Mouse (Mus musculus) heart, embryonic 12.5 days (tissue): Measurements from ENCODE around the gene Card14. TPM values are rescaled to one million over a fixed set of nuclear protein-coding genes. Genes with fewer than 3 reads are reported as not detected.
A peak's percentile ranks its signal among the peaks of the same experiment; 100 is the strongest.

Source experiments
- ATAC-seq: fragments of 200-750 bp; cut with Nextera tagmentation; 2 replicates; pipeline ENCODE4 v1.8.0; 2017; ENCODE audit warnings: moderate TSS enrichment, moderate library complexity; ENCODE audit not compliant: insufficient number of reproducible peaks, low FRiP score
- H3K27ac ChIP-seq: fragments of 300-500 bp; sonication (generic); 2 replicates; pipeline ENCODE4 v1.5.1; 2016; ENCODE audit warnings: mild to moderate bottlenecking, moderate library complexity; ENCODE audit not compliant: poor library complexity, severe bottlenecking
- H3K27me3 ChIP-seq: fragments of 300-500 bp; sonication (generic); replicated peaks from 2 replicates; pipeline ENCODE4 v1.6.1; 2016; ENCODE audit warnings: mild to moderate bottlenecking, moderate library complexity
- H3K36me3 ChIP-seq: fragments of 300-500 bp; sonication (generic); 2 replicates; pipeline ENCODE4 v1.6.1; 2016; ENCODE audit warnings: mild to moderate bottlenecking, moderate library complexity
- H3K4me1 ChIP-seq: fragments of 300-500 bp; sonication (generic); replicated peaks from 2 replicates; pipeline ENCODE4 v1.6.1; 2016; ENCODE audit warnings: mild to moderate bottlenecking
- H3K4me2 ChIP-seq: fragments of 300-500 bp; sonication (generic); 2 replicates; pipeline ENCODE4 v1.6.1; 2016; ENCODE audit warnings: mild to moderate bottlenecking, moderate library complexity
- H3K4me3 ChIP-seq: fragments of 300-500 bp; sonication (generic); 2 replicates; pipeline ENCODE4 v1.5.1; 2016; ENCODE audit warnings: mild to moderate bottlenecking
- H3K9ac ChIP-seq: fragments of 300-500 bp; sonication (generic); 2 replicates; pipeline ENCODE4 v1.6.1; 2016; ENCODE audit warnings: mild to moderate bottlenecking, moderate library complexity
- H3K9me3 ChIP-seq: fragments of 300-500 bp; sonication (generic); replicated peaks from 2 replicates; pipeline ENCODE4 v1.6.1; 2016; ENCODE audit warnings: mild to moderate bottlenecking, moderate library complexity
- WGBS: fragments of 180-500 bp; shearing (Covaris S2); methylation state at CpG from one replicate; pipeline ENCODE4 v1.1.7; 2016; 5-methylcytosine and 5-hydroxymethylcytosine counted together
- polyA plus RNA-seq: library from polyadenylated mRNA; unstranded; fragments of >200 nt; fragmentation: Nextera tagmentation; extraction: Ambion mirVana; gene quantifications from 2 replicates; pipeline ENCODE4 v1.2.1, GENCODE M21; 2016

Card14 gene
- polyA plus RNA-seq, 1 experiment from 2014 or later: 0.49 TPM

DNA sequence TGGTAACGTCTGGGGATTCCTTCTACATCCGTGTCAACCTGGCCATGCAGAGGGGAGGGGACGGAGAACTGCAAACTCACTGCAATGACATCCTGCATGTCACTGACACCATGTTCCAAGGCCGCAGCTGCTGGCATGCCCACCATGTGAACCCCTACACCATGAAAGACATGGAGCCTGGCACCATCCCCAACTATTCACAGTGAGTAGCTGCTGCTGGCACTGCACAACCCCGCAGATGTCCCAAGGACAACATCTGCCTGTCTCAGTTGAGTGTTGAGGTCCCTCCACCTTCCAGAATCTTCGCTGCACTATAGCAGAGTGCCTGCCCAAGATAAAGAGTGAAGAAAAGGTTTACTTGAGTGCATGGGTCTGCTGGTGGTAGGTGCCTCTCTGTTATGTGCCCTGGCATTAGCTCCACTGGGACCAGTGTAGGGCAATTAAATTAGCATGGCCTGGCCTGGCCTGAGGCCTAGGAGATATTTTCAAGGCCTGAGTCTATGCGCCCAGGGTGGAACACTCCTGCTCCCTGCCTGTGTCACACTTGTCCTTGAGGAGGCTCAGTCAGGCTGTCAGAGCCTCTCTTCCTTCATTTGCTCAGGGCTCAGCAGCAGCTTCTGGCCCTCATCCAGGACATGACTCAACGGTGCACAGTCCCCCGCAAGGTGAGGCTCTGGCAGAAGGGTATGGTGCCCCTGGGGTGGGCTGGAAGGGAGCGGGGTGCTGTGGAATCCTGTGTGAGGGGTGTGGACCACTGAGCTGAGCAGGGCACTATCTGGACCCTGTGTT is 30.9 kb downstream of the Card14 start:
- Histone ChIP-seq H3K27ac (no peak overlapping the region), H3K9ac (peak overlapping the region; percentile 27; the same call in 1 of the 2 replicates), H3K36me3 (no peaks in the 10 kb centered on the region), H3K9me3 (no peaks in the 10 kb centered on the region), H3K4me3 (no peak overlapping the region), H3K4me2 (no peak overlapping the region), H3K27me3 (peaks cover 15% of the 10 kb centered on the region), H3K4me1 (peaks cover 19% of the 10 kb centered on the region)
- peak; percentile 45; the same call in 1 of the 2 replicates for ATAC-seq
- WGBS: 67% methylated on average over 10 of the region's 10 CpGs

DNA sequence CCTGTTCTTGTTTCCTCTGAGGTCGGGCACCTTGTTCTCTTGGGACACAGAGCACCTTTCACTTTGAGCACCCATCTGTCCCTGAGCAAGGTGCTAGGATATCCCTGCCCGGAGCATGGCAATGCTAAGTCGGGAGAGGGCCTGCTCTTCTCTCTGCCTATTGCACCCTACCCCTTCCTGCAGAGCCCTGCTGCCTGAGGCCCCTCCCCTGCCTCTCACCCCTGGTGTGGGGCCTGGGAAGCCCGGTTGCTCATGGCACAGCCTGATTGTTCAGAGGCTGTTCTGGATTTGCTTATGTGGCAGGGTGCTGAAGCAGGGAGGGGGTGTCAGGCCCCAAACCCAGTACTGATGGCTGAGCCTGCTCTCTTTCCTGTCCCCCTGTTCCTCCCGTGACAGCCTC is 31.6 kb downstream of the Card14 start:
- Histone ChIP-seq H3K4me2 (no peak overlapping the region), H3K9ac (peak overlapping the region; percentile 27; the same call in 1 of the 2 replicates), H3K36me3 (no peaks in the 10 kb centered on the region), H3K4me1 (peaks cover 19% of the 10 kb centered on the region), H3K27ac (no peak overlapping the region), H3K4me3 (no peak overlapping the region), H3K27me3 (peaks cover 10% of the 10 kb centered on the region), H3K9me3 (no peaks in the 10 kb centered on the region)
- 52% methylated on average over 5 of the region's 5 CpGs for WGBS
- no peak for ATAC-seq

DNA sequence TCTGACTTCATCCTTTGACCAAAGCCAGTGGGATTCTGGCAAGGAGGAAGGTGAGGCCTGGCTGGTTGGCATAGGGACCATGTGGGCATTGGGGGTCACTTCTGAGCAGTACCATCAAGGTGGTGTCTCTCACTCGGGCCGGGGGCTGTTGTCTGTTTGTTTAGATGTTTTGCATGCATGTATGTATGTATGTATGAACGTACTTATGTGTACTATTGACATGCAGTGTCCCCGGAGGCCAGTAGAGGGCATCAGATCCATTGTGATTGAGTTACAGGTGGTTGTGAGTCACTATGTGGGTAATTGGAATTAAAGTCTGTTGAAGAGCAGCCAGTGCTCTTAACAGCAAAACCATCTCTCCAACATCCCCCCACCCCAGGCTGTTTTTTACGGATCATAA is 32.1 kb downstream of the Card14 start:
- no peaks in the 10 kb centered on the region for H3K36me3 ChIP-seq
- ATAC-seq: no peak
- H3K27ac ChIP-seq: no peak overlapping the region
- peaks cover 19% of the 10 kb centered on the region for H3K4me1 ChIP-seq
- H3K4me2 ChIP-seq: no peak overlapping the region
- peak overlapping the region; percentile 27; the same call in 1 of the 2 replicates for H3K9ac ChIP-seq
- WGBS: 4% methylated on average over 5 of the region's 5 CpGs
- peaks cover 10% of the 10 kb centered on the region for H3K27me3 ChIP-seq
- no peaks in the 10 kb centered on the region for H3K9me3 ChIP-seq
- no peak overlapping the region for H3K4me3 ChIP-seq

- peaks cover 20% of the 10 kb centered on the region for H3K36me3 ChIP-seq
- no peak overlapping the region for H3K27ac ChIP-seq
- H3K4me2 ChIP-seq: no peak overlapping the region
- no peak overlapping the region for H3K9ac ChIP-seq
- no peaks in the 10 kb centered on the region for H3K27me3 ChIP-seq
- no peak for ATAC-seq
- H3K9me3 ChIP-seq: no peaks in the 10 kb centered on the region
- H3K4me3 ChIP-seq: no peak overlapping the region
- peaks cover 10% of the 10 kb centered on the region for H3K4me1 ChIP-seq
- 75% methylated on average over 8 of the region's 8 CpGs for WGBS
Observed at GRCm38 (mm10) chr11:119344178-119344577, 36.6 kb downstream of the Card14 start.

- no peak overlapping the region for H3K27ac ChIP-seq
- H3K9ac ChIP-seq: no peak overlapping the region
- no peak overlapping the region for H3K4me3 ChIP-seq
- H3K4me2 ChIP-seq: no peak overlapping the region
- no peaks in the 10 kb centered on the region for H3K27me3 ChIP-seq
- no peaks in the 10 kb centered on the region for H3K9me3 ChIP-seq
- ATAC-seq: no peak
- WGBS: 69% methylated on average over 6 of the region's 6 CpGs
- H3K4me1 ChIP-seq: peaks cover 8% of the 10 kb centered on the region
- peaks cover 20% of the 10 kb centered on the region for H3K36me3 ChIP-seq
Observed at GRCm38 (mm10) chr11:119344865-119345264, 37.3 kb downstream of the Card14 start.

DNA sequence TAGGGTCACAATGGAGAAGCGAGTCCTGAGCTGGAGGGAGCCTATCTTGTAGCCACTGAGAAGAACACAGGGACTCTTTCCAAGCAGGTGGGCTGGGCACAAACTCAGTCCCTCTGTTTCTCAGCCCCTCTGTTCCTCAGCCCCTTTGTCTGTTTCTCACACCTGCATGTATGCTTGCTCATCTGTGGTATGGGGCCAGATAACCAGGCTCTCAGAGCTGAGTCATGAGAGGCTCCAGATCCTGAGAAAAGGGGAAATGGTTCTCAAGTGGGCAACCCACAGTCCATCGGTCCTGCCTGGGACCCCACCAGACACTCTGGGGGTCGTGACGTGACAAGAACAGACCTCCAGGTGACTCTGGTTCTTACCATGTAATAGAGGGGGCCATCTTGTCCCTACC is 39.6 kb downstream of the Card14 start:
- Histone ChIP-seq H3K36me3 (peaks cover 25% of the 10 kb centered on the region), H3K4me1 (peaks cover 8% of the 10 kb centered on the region), H3K4me2 (no peak overlapping the region), H3K4me3 (no peak overlapping the region), H3K27ac (no peak overlapping the region), H3K27me3 (no peaks in the 10 kb centered on the region), H3K9ac (no peak overlapping the region), H3K9me3 (no peaks in the 10 kb centered on the region)
- no peak for ATAC-seq
- 77% methylated on average over 4 of the region's 4 CpGs for WGBS

GRCm38 (mm10) chr11:119352113-119352512 is 44.5 kb downstream of the Card14 start:
- Histone ChIP-seq H3K4me2 (no peak overlapping the region), H3K27ac (no peak overlapping the region), H3K27me3 (0 out of 2 replicates have a peak, but pooled peaks cover 9% of the 10 kb centered on the region), H3K9me3 (no peaks in the 10 kb centered on the region), H3K36me3 (peaks cover 14% of the 10 kb centered on the region; the same call in 1 of the 2 replicates), H3K4me3 (no peak overlapping the region), H3K4me1 (peaks cover 25% of the 10 kb centered on the region), H3K9ac (no peak overlapping the region)
- WGBS: 70% methylated on average over 7 of the region's 7 CpGs
- no peak for ATAC-seq

DNA sequence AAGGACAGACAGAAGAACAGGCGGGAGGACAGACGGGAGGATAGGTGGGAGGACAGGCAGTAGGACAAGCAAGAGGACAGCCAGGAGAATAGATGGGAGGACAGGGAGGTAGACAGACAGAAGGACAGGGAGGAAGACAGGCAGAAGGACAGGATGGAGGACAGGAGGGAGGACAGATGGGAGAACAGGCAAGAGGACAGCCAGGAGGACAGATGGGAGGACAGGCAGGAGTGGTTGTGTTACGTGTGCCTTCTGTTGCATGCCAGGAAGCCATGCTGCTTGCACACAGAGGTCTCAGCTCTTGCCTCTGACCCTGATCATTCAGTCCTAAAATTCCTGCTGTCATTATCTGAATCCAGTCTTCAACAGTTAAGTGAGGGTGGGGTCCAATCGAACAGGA is 46.4 kb downstream of the Card14 start:
- H3K4me3 ChIP-seq: no peak overlapping the region
- H3K9me3 ChIP-seq: no peaks in the 10 kb centered on the region
- H3K4me2 ChIP-seq: peak overlapping the region; percentile 82; the same call in 1 of the 2 replicates
- 0 out of 2 replicates have a peak, but pooled peaks cover 9% of the 10 kb centered on the region for H3K27me3 ChIP-seq
- peaks cover 25% of the 10 kb centered on the region for H3K4me1 ChIP-seq
- H3K9ac ChIP-seq: peak overlapping the region; percentile 8; the same call in 1 of the 2 replicates
- no peak for ATAC-seq
- no peak overlapping the region for H3K27ac ChIP-seq
- H3K36me3 ChIP-seq: peaks cover 19% of the 10 kb centered on the region
- 67% methylated on average over 4 of the region's 4 CpGs for WGBS

GRCm38 (mm10) chr11:119354798-119355442 is 47.4 kb downstream of the Card14 start:
- Histone ChIP-seq H3K36me3 (peaks cover 27% of the 10 kb centered on the region), H3K4me3 (peak overlapping the region; percentile 64), H3K4me1 (peaks cover 25% of the 10 kb centered on the region), H3K27me3 (0 out of 2 replicates have a peak, but pooled peaks cover 9% of the 10 kb centered on the region), H3K4me2 (peak overlapping the region; percentile 82), H3K27ac (peak overlapping the region; percentile 76), H3K9ac (peak overlapping the region; percentile 79), H3K9me3 (no peaks in the 10 kb centered on the region)
- WGBS: 1% methylated on average over 23 of the region's 23 CpGs
- peak; percentile 43 for ATAC-seq

DNA sequence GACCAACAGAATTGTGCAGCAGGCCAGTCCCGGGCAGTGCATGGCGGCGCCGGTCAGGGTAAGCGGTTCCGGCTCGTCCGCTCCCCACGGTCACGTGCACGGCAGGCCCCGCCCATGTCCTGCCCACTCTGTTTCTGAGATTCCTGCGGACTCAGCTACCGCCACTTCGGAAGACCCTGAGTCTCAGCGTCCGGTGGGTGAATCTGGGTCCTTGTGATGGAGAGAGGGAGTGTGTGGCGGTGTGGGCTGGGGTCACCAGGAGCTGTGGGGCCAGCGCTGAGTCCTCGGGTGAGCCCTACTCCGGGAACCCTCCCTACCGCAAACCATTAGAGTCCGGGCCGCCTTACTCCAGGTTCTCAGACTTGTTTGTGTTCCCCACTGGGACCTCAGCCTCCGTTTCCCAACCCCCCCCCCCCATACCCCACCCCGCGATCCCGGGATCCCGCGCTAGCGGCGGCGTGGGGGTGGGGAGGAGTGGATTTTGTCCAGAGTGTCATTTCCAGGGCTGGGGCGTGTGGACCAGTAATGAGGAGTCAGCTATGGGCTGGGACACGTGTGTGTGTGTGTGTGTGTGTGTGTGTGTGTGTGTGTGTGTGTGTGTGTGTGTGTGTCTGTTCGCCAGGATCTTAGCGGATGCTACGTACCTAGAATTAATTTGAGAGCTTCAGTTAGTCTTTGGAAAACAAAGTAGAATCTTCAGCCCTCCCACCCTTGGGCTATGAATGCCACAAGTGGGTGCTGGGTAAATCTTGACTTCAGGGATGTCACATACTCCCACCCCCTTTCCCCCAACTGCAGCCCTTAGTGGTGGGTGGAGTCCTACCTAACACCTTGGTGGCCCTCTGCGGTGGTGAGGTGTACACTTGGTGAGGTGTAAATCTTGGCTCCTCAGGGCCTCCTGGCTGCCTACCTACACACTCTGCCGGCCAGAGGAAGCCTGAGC is 48.1 kb downstream of the Card14 start, which contains the start of the genes Sgsh and Slc26a11:
Gene Sgsh, minus strand, starts transcription at position 94 of the 943 bp plus-strand sequence.
Gene Slc26a11, plus strand, starts transcription at position 115 of the 943 bp plus-strand sequence.
- Histone ChIP-seq H3K4me1 (peaks cover 25% of the 10 kb centered on the region), H3K4me3 (peak within 1 kb of the TSS; percentile 64), H3K36me3 (peaks cover 27% of the 10 kb centered on the region), H3K27ac (peak within 1 kb of the TSS; percentile 76), H3K9ac (peak within 1 kb of the TSS; percentile 79), H3K9me3 (no peaks in the 10 kb centered on the region), H3K27me3 (0 out of 2 replicates have a peak, but pooled peaks cover 9% of the 10 kb centered on the region), H3K4me2 (peak within 1 kb of the TSS; percentile 82)
- 2% methylated on average over 38 of the region's 40 CpGs for WGBS
- peak; percentile 93 for ATAC-seq
